Mouse (Mus musculus) limb, embryonic 13.5 days (tissue): ENCODE measurements around the gene Rnf113a2. TPM values are rescaled to one million over a fixed set of nuclear protein-coding genes. Genes with fewer than 3 reads are reported as not detected.
A peak's percentile ranks its signal among the peaks of the same experiment; 100 is the strongest.

Experiments used
- ATAC-seq: fragments of 200-750 bp; cut with Nextera tagmentation; 2 replicates; pipeline ENCODE4 v1.8.0; 2017; ENCODE audit warnings: low read depth, moderate number of reproducible peaks, moderate TSS enrichment; ENCODE audit not compliant: low FRiP score
- H3K27ac ChIP-seq: fragments of 300-500 bp; sonication (generic); 2 replicates; pipeline ENCODE4 v1.5.1; 2015; ENCODE audit warnings: inconsistent platforms, mild to moderate bottlenecking, moderate library complexity
- H3K27me3 ChIP-seq: fragments of 300-500 bp; sonication (generic); 2 replicates; pipeline ENCODE4 v1.6.1; 2015; ENCODE audit warnings: mild to moderate bottlenecking, inconsistent platforms
- H3K36me3 ChIP-seq: fragments of 300-500 bp; sonication (generic); 2 replicates; pipeline ENCODE4 v1.6.1; 2015; ENCODE audit warnings: inconsistent platforms, mild to moderate bottlenecking, moderate library complexity
- H3K4me1 ChIP-seq: fragments of 300-500 bp; sonication (generic); 2 replicates; pipeline ENCODE4 v1.6.1; 2015; ENCODE audit warnings: inconsistent platforms
- H3K4me2 ChIP-seq: fragments of 300-500 bp; sonication (generic); replicated peaks from 2 replicates; pipeline ENCODE4 v1.6.1; 2015; ENCODE audit warnings: inconsistent platforms, mild to moderate bottlenecking, moderate library complexity
- H3K4me3 ChIP-seq: fragments of 300-500 bp; sonication (generic); 2 replicates; pipeline ENCODE4 v1.5.1; 2015; ENCODE audit warnings: moderate library complexity, mild to moderate bottlenecking, inconsistent platforms
- H3K9ac ChIP-seq: fragments of 300-500 bp; sonication (generic); 2 replicates; pipeline ENCODE4 v1.6.1; 2015; ENCODE audit warnings: mild to moderate bottlenecking, inconsistent platforms
- H3K9me3 ChIP-seq: fragments of 300-500 bp; sonication (generic); 2 replicates; pipeline ENCODE4 v1.6.1; 2016; ENCODE audit warnings: inconsistent platforms
- WGBS: fragments of 180-500 bp; shearing (Covaris S2); methylation state at CpG from one replicate; pipeline ENCODE4 v1.1.7; 2015; 5-methylcytosine and 5-hydroxymethylcytosine counted together
- polyA plus RNA-seq: library from polyadenylated mRNA; unstranded; fragments of >200 nt; fragmentation: Nextera tagmentation; extraction: Ambion mirVana; gene quantifications from 2 replicates; pipeline ENCODE4 v1.2.1, GENCODE M21; 2015

Gene Rnf113a2
- polyA plus RNA-seq, 1 experiment from 2014 or later, result 27.8 TPM

DNA sequence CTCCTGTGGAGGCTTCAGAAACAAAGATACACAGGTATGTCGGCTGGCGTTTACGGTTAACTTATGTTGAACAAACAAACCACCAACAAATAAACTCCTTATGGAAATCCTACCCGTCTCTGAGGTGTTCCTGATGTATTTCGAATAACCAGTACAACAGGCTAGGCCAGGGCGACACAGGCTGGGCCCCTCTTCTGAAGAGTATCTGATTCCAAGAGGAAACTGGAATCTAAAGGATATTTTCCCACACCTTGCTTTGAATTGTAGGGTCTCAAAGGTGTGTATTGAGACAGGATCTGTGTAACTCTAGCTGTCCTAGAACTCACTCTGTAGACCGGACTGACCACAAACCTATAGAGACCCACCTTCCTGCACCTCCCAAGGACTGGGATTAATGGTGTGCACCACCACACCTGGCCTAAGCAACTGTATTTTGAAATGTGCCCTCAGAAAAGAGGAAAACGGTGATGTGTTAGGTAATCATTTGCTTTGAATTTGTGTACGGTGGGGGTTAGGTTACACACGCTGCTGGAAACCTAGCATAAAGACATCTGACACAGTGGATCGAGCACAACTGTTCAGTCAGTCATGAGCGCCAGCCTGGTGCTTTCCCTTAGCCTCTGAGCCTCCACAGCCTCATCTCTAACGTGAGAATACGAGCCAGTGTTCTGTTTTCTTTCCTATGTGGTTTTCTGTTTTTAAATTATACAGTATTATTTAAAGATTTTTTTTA, 19.9 kb upstream of the Rnf113a2 start:
- Histone ChIP-seq H3K9ac (no peak overlapping the region), H3K27me3 (no peaks in the 10 kb centered on the region), H3K4me1 (no peaks in the 10 kb centered on the region), H3K4me3 (no peak overlapping the region), H3K36me3 (no peaks in the 10 kb centered on the region), H3K4me2 (no peak overlapping the region), H3K9me3 (no peaks in the 10 kb centered on the region), H3K27ac (no peak overlapping the region)
- 86% methylated on average over 14 of the region's 14 CpGs for WGBS
- ATAC-seq, result no peak

DNA sequence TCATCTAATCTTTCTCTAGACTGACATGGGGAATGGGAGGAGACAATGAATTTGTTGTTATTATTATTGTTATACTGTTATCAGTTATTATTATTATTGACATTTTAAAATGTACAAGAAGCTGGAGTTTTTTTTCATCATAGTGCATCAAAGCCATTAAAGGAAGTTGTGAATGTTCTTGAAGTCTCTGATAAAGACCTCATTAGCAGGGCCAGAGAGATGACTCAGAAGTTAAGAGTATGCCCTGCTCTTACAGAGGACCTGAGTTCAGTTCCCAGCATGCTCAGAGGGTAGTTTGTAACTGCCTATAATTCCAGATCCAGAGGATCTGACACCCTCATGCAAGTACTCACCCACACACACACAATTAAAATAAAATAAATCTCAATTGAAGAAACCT, 19.3 kb upstream of the Rnf113a2 start:
- Histone ChIP-seq H3K9me3 (no peaks in the 10 kb centered on the region), H3K27me3 (no peaks in the 10 kb centered on the region), H3K4me1 (no peaks in the 10 kb centered on the region), H3K9ac (no peak overlapping the region), H3K4me2 (no peak overlapping the region), H3K4me3 (no peak overlapping the region), H3K36me3 (no peaks in the 10 kb centered on the region), H3K27ac (no peak overlapping the region)
- no peak for ATAC-seq

DNA sequence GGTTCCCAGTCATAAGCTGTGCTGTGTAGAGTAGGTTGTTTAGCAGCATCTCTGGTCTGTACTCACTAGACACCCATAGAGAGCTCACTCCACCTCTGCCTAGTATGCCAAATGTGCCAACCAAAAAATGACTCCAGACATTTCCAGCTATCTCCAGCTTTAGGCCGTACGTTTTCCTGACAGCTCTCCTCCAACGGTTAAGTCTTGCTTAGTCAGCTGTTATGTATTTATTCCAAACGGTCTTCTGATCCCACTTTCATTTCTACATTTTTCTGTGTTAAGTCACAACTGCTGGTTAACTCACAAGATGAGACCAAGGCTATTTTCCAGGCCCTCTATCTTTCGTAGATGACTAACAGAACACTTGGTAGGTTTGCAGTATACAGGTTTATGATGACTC, 18.4 kb upstream of the Rnf113a2 start:
- Histone ChIP-seq H3K27me3 (no peaks in the 10 kb centered on the region), H3K27ac (no peak overlapping the region), H3K36me3 (no peaks in the 10 kb centered on the region), H3K4me3 (no peak overlapping the region), H3K4me2 (no peak overlapping the region), H3K9ac (no peak overlapping the region), H3K9me3 (no peaks in the 10 kb centered on the region), H3K4me1 (no peaks in the 10 kb centered on the region)
- ATAC-seq, result no peak
- WGBS, result 82% methylated on average over 5 of the region's 5 CpGs

DNA sequence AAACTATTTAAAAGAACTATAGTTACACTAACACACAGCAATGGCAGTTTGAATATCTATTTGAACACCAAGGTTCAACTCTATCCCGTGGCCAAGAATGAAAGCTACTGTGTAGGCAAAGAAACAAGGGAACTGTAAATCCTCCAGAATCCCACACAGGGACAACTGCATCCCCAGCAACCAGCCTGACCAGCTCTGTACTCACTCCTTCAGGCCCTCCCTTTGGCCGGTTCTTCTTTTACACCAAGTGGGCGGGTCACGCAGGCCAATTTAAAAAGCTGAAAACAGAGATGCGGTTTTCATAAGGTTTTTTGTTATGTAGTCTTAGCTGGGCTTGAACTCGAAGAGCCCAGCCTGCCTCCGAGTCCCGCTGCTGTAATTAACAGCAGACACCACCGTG, 17.9 kb upstream of the Rnf113a2 start:
- no peak for ATAC-seq
- Histone ChIP-seq H3K4me2 (no peak overlapping the region), H3K4me3 (no peak overlapping the region), H3K9ac (no peak overlapping the region), H3K36me3 (no peaks in the 10 kb centered on the region), H3K4me1 (no peaks in the 10 kb centered on the region), H3K27me3 (no peaks in the 10 kb centered on the region), H3K9me3 (no peaks in the 10 kb centered on the region), H3K27ac (no peak overlapping the region)
- 68% methylated on average over 9 of the region's 9 CpGs for WGBS

DNA sequence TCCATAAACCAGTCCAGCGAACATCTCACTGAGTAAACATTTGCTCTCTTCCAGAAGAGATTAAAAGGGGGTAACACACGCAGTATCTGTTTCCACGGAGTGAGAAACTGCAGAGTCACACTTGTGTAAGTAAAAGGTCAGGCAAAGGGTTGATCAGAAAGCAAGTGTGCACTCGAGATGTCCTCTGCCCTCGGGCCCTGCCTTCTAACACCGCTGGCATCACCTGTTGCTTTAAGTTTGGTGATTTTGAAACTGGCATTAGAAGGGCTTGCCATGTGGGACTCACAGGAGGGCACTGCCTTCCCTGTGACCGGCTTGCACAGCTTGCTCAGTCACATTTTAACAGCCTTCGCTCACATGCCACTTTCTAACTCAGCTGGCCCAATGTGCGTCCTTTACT, 17.3 kb upstream of the Rnf113a2 start:
- no peak overlapping the region for H3K4me3 ChIP-seq
- ATAC-seq, result no peak
- H3K36me3 ChIP-seq, result no peaks in the 10 kb centered on the region
- H3K27me3 ChIP-seq, result no peaks in the 10 kb centered on the region
- H3K4me1 ChIP-seq, result no peaks in the 10 kb centered on the region
- no peaks in the 10 kb centered on the region for H3K9me3 ChIP-seq
- no peak overlapping the region for H3K27ac ChIP-seq
- WGBS, result 76% methylated on average over 9 of the region's 9 CpGs
- no peak overlapping the region for H3K4me2 ChIP-seq
- no peak overlapping the region for H3K9ac ChIP-seq

DNA sequence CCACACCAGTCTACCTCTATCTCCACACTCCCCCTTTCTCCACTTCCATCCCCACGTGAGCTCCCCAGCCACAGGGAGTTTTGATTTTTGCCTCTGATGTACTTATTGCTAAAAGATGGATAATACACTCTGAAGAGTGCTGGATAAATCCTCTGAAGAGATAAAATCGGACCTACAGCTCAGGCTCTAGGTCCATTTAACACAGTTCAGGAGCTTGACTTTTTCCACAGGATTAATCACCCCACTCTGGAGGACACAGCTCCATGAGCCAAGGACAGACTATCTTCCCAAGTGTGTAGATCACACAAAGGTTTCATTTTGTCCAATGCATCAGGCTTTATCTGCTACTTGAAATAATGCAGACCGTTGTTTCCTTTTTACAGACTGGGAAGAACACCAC, 16.9 kb upstream of the Rnf113a2 start:
- WGBS, result 79% methylated on average over 3 of the region's 3 CpGs
- no peak overlapping the region for H3K4me3 ChIP-seq

DNA sequence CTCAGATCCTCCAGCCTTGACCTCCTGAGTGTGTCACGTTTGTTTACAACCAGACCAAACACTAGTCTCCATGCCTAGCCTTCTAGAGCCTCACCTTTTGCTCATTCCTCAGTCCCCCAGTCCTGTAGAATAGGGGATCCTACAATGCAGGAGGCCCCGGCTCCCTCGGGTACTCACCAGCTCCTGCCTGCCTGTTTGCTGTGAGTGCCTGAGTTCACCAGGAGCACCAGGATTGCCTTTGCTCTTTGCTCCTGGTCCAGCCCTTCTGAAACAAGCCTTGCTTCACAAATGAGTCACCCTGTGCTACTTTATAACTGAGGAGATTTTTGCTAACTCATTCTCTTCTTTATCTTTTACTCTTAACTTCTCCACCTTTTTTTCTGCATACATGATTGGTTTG, 16.3 kb upstream of the Rnf113a2 start:
- Histone ChIP-seq H3K4me1 (no peaks in the 10 kb centered on the region), H3K36me3 (no peaks in the 10 kb centered on the region), H3K9ac (no peak overlapping the region), H3K27ac (no peak overlapping the region), H3K9me3 (no peaks in the 10 kb centered on the region), H3K27me3 (no peaks in the 10 kb centered on the region), H3K4me2 (no peak overlapping the region), H3K4me3 (no peak overlapping the region)
- 66% methylated on average over 3 of the region's 3 CpGs for WGBS
- ATAC-seq, result no peak

More for the DNA sequence above, 16.9 kb upstream of the Rnf113a2 start:
- H3K27ac ChIP-seq, result no peak overlapping the region
- H3K4me2 ChIP-seq, result no peak overlapping the region
- H3K36me3 ChIP-seq, result no peaks in the 10 kb centered on the region
- no peak overlapping the region for H3K9ac ChIP-seq
- no peaks in the 10 kb centered on the region for H3K9me3 ChIP-seq
- no peaks in the 10 kb centered on the region for H3K4me1 ChIP-seq
- ATAC-seq, result no peak
- no peaks in the 10 kb centered on the region for H3K27me3 ChIP-seq

DNA sequence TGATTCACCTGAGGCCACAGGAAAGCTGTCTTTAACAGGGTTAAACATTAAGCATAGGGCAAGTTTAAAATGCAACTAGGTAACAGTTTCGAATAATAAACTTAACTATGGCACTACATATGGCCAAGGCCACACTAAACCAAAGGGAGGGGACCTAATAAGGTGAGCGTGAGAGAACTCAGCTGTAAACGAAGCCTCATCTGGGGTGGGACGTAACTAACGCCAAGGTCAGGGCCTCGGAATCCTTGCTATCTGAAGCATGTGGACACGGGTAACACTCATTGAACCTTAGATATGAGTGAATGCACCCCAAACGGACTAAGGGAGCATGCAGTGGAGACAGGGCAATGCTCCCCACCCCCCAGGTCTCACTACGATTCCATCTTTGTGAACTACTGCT, 14.1 kb upstream of the Rnf113a2 start:
- Histone ChIP-seq H3K4me2 (no peak overlapping the region), H3K4me3 (no peak overlapping the region), H3K9ac (no peak overlapping the region), H3K9me3 (no peaks in the 10 kb centered on the region), H3K27ac (no peak overlapping the region), H3K36me3 (no peaks in the 10 kb centered on the region), H3K27me3 (no peaks in the 10 kb centered on the region), H3K4me1 (peaks cover 3% of the 10 kb centered on the region)
- no peak for ATAC-seq
- WGBS, result 68% methylated on average over 9 of the region's 9 CpGs

DNA sequence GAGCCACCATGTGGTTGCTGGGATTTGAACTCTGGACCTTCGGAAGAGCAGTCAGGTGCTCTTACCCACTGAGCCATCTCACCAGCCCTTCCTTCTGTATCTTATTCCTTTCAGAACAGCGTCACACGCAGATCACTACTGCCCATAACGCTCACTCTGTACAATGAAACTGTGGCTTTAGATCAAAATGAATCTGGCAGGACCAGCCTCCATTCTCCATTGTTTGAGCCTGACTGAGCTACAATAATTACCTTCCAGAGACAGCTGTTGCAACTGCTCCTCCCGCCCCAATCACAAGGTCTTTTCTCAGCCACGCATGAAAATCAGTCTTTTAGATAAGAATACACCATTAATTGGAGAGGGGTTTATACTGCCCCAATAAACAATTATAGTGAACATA, 12.5 kb upstream of the Rnf113a2 start:
- H3K4me3 ChIP-seq, result no peak overlapping the region

DNA sequence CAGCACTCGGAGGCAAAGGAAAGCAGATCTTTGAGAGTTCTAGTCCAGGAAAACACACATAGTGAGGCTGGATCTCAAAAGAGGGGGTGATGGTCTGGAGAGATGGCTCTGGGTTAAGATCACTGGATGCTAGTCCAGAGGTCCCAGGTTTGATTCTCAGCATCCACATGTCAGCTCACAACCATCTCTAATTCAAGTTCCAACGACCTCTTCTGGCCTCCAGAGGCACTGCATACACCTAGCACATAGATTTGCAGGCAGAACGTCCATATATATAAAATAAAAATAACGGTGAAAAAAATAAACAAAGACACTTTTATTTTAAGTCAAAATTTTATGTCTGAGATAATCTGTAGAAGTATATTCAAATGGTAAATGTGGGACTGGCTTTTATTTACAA, 9.7 kb upstream of the Rnf113a2 start:
- Histone ChIP-seq H3K4me2 (no peak overlapping the region), H3K9ac (no peak overlapping the region), H3K9me3 (no peaks in the 10 kb centered on the region), H3K4me1 (peaks cover 10% of the 10 kb centered on the region), H3K4me3 (no peak overlapping the region), H3K27me3 (no peaks in the 10 kb centered on the region), H3K36me3 (no peaks in the 10 kb centered on the region), H3K27ac (no peak overlapping the region)
- WGBS, result 62% methylated on average over 4 of the region's 4 CpGs
- no peak for ATAC-seq

More for the DNA sequence above, 12.5 kb upstream of the Rnf113a2 start:
- Histone ChIP-seq H3K36me3 (no peaks in the 10 kb centered on the region), H3K27me3 (no peaks in the 10 kb centered on the region), H3K9ac (no peak overlapping the region), H3K9me3 (no peaks in the 10 kb centered on the region), H3K4me2 (no peak overlapping the region), H3K27ac (no peak overlapping the region), H3K4me1 (peaks cover 10% of the 10 kb centered on the region)
- WGBS, result 91% methylated on average over 6 of the region's 6 CpGs
- no peak for ATAC-seq

DNA sequence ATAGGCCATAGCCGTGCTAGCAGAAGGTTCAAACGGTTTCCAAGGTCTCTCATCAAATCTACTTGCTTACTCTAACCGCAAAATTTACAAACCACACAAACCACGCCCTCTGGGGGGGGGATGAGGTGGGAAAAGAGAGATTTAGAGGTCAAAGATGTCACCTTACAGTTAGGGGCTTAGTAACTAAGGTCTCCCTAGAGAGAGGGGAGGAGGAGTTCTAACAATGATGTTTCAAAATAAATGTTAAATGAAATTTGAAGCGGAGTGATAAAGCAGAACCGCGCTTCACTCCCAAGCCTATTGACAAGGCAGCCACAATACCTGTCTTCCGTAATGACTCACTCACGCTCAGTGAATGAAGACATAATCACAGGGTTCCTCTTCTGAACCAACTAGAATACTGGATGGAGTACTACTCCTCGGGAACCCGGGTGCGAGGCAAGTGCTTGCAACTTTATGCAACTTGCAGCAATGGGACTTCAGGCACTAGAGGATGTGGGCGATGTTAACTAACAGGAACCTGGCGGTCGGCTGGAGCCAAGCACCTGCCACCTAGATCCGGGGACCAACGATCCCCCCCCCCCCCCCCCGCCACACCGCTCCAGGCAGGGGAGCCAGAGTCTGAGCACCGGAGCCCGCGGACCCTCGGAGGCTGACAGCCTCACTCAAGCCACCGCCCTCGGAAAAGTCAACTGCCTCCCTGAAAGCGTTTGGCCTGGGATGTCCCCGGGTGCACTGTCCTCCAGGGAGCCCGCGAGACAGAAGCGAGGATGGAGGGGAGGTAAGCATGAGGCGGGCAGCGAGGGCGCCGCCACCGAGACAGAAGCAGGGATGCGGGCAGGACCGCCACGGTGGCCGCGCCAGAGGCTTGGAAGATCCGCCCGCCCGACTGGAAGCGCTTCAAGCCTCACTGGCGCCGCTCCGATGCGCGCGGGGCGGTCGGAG, 8.8 kb upstream of the Rnf113a2 start:
- H3K36me3 ChIP-seq, result no peaks in the 10 kb centered on the region
- no peaks in the 10 kb centered on the region for H3K27me3 ChIP-seq
- H3K4me3 ChIP-seq, result peak overlapping the region; percentile 74
- H3K9ac ChIP-seq, result peak overlapping the region; percentile 81
- WGBS, result 1% methylated on average over 48 of the region's 52 CpGs
- peak overlapping the region; percentile 92 for H3K4me2 ChIP-seq
- H3K4me1 ChIP-seq, result peaks cover 10% of the 10 kb centered on the region
- peak; percentile 46 for ATAC-seq
- H3K9me3 ChIP-seq, result no peaks in the 10 kb centered on the region
- H3K27ac ChIP-seq, result peak overlapping the region; percentile 65

DNA sequence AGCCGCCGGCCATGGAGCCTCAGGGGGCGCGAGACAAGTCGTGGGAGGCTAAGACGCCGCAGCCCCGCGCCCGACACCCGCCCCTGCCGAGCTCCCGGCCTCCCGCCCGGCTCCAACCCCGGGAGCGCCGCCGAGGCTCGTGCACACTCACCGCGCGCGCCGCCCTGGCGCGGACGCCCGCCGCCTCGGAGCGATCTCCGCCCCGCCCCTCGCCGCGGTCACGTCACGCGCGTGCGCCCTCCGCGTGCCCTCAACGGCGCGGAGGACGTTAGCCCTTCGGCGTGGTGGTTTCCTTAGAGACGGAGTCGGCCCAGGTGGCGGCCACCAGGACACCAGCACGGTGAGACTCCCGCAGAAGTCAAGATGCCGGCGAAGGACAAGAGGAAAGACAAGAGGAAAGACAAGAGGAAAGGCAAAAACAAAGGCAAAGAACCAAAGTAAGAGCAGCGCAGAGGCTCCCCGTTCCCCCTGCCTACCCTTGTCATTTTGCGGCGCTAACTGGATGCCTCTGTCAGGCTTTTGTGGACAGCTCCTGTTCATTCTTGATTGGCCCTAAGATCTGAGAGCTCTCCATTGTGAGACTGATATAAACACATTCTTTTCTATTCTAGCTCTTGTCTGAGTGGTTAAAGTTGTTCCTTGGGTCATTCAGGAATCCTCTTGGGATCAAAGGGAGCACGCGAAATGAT, 8.0 kb upstream of the Rnf113a2 start, which contains the start of the genes Entpd5 and Bbof1:
Entpd5 (minus strand) TSS at position 211 of the 689 bp plus-strand sequence.
Bbof1 (plus strand) TSS at position 253 of the 689 bp plus-strand sequence.
- Histone ChIP-seq H3K9ac (peak within 1 kb of the TSS; percentile 81), H3K27ac (peak within 1 kb of the TSS; percentile 65)
- 2% methylated on average over 52 of the region's 63 CpGs for WGBS

More for the DNA sequence above, 8.0 kb upstream of the Rnf113a2 start, which contains the start of the genes Entpd5 and Bbof1:
- peak within 1 kb of the TSS; percentile 92 for H3K4me2 ChIP-seq
- H3K4me1 ChIP-seq, result peaks cover 10% of the 10 kb centered on the region
- peak within 1 kb of the TSS; percentile 74 for H3K4me3 ChIP-seq
- H3K36me3 ChIP-seq, result no peaks in the 10 kb centered on the region
- H3K9me3 ChIP-seq, result no peaks in the 10 kb centered on the region
- ATAC-seq, result peak; percentile 93
- H3K27me3 ChIP-seq, result no peaks in the 10 kb centered on the region
